Mouse (Mus musculus) layer of hippocampus, postnatal 36 days (tissue): ENCODE results near the gene Dnaic1. TPM values are rescaled to one million over a fixed set of nuclear protein-coding genes. Genes with fewer than 3 reads are reported as not detected.

ENCODE experiments used
- DNase-seq, 2 experiments: peaks; one replicate each; pipeline ENCODE4 v3.0.0; 2022
- total RNA-seq, 2 experiments: library from RNA; stranded (reverse); gene quantifications; 2 replicates each; pipeline ENCODE4 v1.2.3; 2021

Dnaic1 gene
- total RNA-seq = 10 to 100 TPM in 1 of 2 experiments, 1 to 10 TPM in 1; 8.2 to 10.1 TPM

- DNase-seq = peak; percentile 99
Measured at GRCm38 (mm10) chr4:41569411-41569885, at the start of gene Dnaic1, which contains the start of gene Fam219a. Gene Dnaic1, plus strand, starts transcription at chr4:41569775. Gene Fam219a, minus strand, starts transcription at chr4:41569538.

GRCm38 (mm10) chr4:41520641-41521040, 48.9 kb upstream of the Dnaic1 start:
- DNase-seq = no peak

GRCm38 (mm10) chr4:41522136-41522535, 47.4 kb upstream of the Dnaic1 start:
- no peak for DNase-seq

- no peak for DNase-seq
Measured at GRCm38 (mm10) chr4:41522788-41523187, 46.8 kb upstream of the Dnaic1 start.

- no peak for DNase-seq
Measured at GRCm38 (mm10) chr4:41523839-41524238, 45.7 kb upstream of the Dnaic1 start.

GRCm38 (mm10) chr4:41524829-41525228, 44.7 kb upstream of the Dnaic1 start:
- no peak for DNase-seq

- DNase-seq = no peak
Measured at GRCm38 (mm10) chr4:41526553-41526952, 43.0 kb upstream of the Dnaic1 start.

GRCm38 (mm10) chr4:41527076-41527475, 42.5 kb upstream of the Dnaic1 start:
- no peak for DNase-seq

- DNase-seq = no peak
Measured at GRCm38 (mm10) chr4:41527996-41528395, 41.6 kb upstream of the Dnaic1 start.

- no peak for DNase-seq
Measured at GRCm38 (mm10) chr4:41532420-41532819, 37.2 kb upstream of the Dnaic1 start.

GRCm38 (mm10) chr4:41534866-41535265, 34.7 kb upstream of the Dnaic1 start:
- DNase-seq = no peak

GRCm38 (mm10) chr4:41542136-41542535, 27.4 kb upstream of the Dnaic1 start:
- DNase-seq = no peak

GRCm38 (mm10) chr4:41545985-41546384, 23.6 kb upstream of the Dnaic1 start:
- DNase-seq = no peak

- no peak for DNase-seq
Measured at GRCm38 (mm10) chr4:41547086-41547485, 22.5 kb upstream of the Dnaic1 start.

GRCm38 (mm10) chr4:41552529-41552928, 17.0 kb upstream of the Dnaic1 start:
- peak; percentile 56 to 69 for DNase-seq

- DNase-seq = no peak
Measured at GRCm38 (mm10) chr4:41553116-41553515, 16.5 kb upstream of the Dnaic1 start.

- no peak for DNase-seq
Measured at GRCm38 (mm10) chr4:41554994-41555663, 14.4 kb upstream of the Dnaic1 start.

GRCm38 (mm10) chr4:41556311-41556953, 13.1 kb upstream of the Dnaic1 start:
- DNase-seq = no peak

- no peak for DNase-seq
Measured at GRCm38 (mm10) chr4:41557092-41557491, 12.5 kb upstream of the Dnaic1 start.

GRCm38 (mm10) chr4:41563297-41563696, 6.3 kb upstream of the Dnaic1 start:
- DNase-seq = no peak

GRCm38 (mm10) chr4:41566123-41566522, 3.5 kb upstream of the Dnaic1 start:
- no peak for DNase-seq

GRCm38 (mm10) chr4:41568239-41568638, 1.3 kb upstream of the Dnaic1 start:
- DNase-seq = peak; percentile 47 to 50

- peak in 1 of 2 experiments; percentile 54 for DNase-seq
Measured at GRCm38 (mm10) chr4:41568682-41569410, 729 bp upstream of the Dnaic1 start.
